Mouse (Mus musculus) left cerebral cortex, postnatal 14 days (tissue): Measurements from ENCODE around the gene Rspry1. TPM values are rescaled to one million over a fixed set of nuclear protein-coding genes. Genes with fewer than 3 reads are reported as not detected.

ENCODE experiments used
- DNase-seq, 2 experiments: peaks; one replicate each; pipeline ENCODE4 v3.0.0; 2021 to 2022; ENCODE audit warnings: low spot score in 2 of 2, mixed read lengths in 1 of 2
- intact Hi-C: fragments of 180-260 bp; cut with DNase I; formaldehyde crosslinking; loops from one replicate; pipeline ENCODE4 v1.15.1; 2025
- total RNA-seq, 2 experiments: library from RNA; stranded (reverse); gene quantifications; 2 replicates each; pipeline ENCODE4 v1.2.3; 2021

Rspry1 gene
- total RNA-seq, 2 experiments from 2014 or later, result 30.3 to 30.9 TPM

- intact Hi-C loops, result loop anchor here (2.0 kb wide), 1 partner anchor 102 kb away; no protein-coding TSS in a partner anchor
- DNase-seq, result no peak
Observed at GRCm38 (mm10) chr8:94600478-94600877, 1.3 kb upstream of the Rspry1 start.

GRCm38 (mm10) chr8:94601034-94601606 lies 617 bp upstream of the Rspry1 start:
- intact Hi-C loops, result loop anchor here (2.0 kb wide), 1 partner anchor 102 kb away; no protein-coding TSS in a partner anchor
- DNase-seq, result no peak

- no peak for DNase-seq
- intact Hi-C loops, result no loop called here
Observed at GRCm38 (mm10) chr8:94602471-94603131, 864 bp downstream of the Rspry1 start.

GRCm38 (mm10) chr8:94604030-94604429 lies 2.3 kb downstream of the Rspry1 start:
- no peak for DNase-seq
- intact Hi-C loops, result no loop called here

GRCm38 (mm10) chr8:94607064-94607463 lies 5.3 kb downstream of the Rspry1 start:
- intact Hi-C loops, result no loop called here
- DNase-seq, result no peak

- DNase-seq, result no peak
- intact Hi-C loops, result no loop called here
Observed at GRCm38 (mm10) chr8:94624885-94625284, 23.1 kb downstream of the Rspry1 start.

- no peak for DNase-seq
- intact Hi-C loops, result no loop called here
Observed at GRCm38 (mm10) chr8:94633564-94634194, 31.9 kb downstream of the Rspry1 start.

GRCm38 (mm10) chr8:94634211-94634610 lies 32.5 kb downstream of the Rspry1 start:
- intact Hi-C loops, result no loop called here
- DNase-seq, result no peak

GRCm38 (mm10) chr8:94641183-94641582 lies 39.4 kb downstream of the Rspry1 start:
- intact Hi-C loops, result no loop called here
- no peak for DNase-seq

- no peak for DNase-seq
- intact Hi-C loops, result no loop called here
Observed at GRCm38 (mm10) chr8:94641938-94642337, 40.2 kb downstream of the Rspry1 start.

GRCm38 (mm10) chr8:94645202-94645601 lies 43.5 kb downstream of the Rspry1 start:
- intact Hi-C loops, result no loop called here
- no peak for DNase-seq

GRCm38 (mm10) chr8:94646165-94646564 lies 44.4 kb downstream of the Rspry1 start:
- intact Hi-C loops, result no loop called here
- DNase-seq, result peak in 1 of 2 experiments; percentile 23

GRCm38 (mm10) chr8:94649496-94649895 lies 47.8 kb downstream of the Rspry1 start:
- DNase-seq, result no peak
- intact Hi-C loops, result no loop called here

- intact Hi-C loops, result no loop called here
- no peak for DNase-seq
Observed at GRCm38 (mm10) chr8:94652951-94653350, 51.2 kb downstream of the Rspry1 start.

- no peak for DNase-seq
- intact Hi-C loops, result no loop called here
Observed at GRCm38 (mm10) chr8:94654994-94655393, 53.3 kb downstream of the Rspry1 start.

GRCm38 (mm10) chr8:94658031-94658430 lies 56.3 kb downstream of the Rspry1 start:
- intact Hi-C loops, result no loop called here
- no peak for DNase-seq

- intact Hi-C loops, result no loop called here
- no peak for DNase-seq
Observed at GRCm38 (mm10) chr8:94660418-94660817, 58.7 kb downstream of the Rspry1 start.

GRCm38 (mm10) chr8:94664722-94665121 lies 63.0 kb downstream of the Rspry1 start:
- no peak for DNase-seq
- intact Hi-C loops, result no loop called here

GRCm38 (mm10) chr8:94666456-94667308 lies 64.9 kb downstream of the Rspry1 start, which contains the start of gene Arl2bp:
TSS of gene Arl2bp (plus strand) at chr8:94666600.
- intact Hi-C loops, result no loop called here
- DNase-seq, result peak; percentile 94 to 97

- DNase-seq, result no peak
- intact Hi-C loops, result no loop called here
Observed at GRCm38 (mm10) chr8:94674384-94674783, 72.6 kb downstream of the Rspry1 start.
